Comparison of ENCODE assay signal across 9 mouse cellular contexts in genomic region chr9:20861821-20862220, GRCm38 (mm10). TPM values are rescaled to one million over a fixed set of nuclear protein-coding genes. Genes with fewer than 3 reads are reported as not detected.
DNase-seq lines count a peak whose midpoint lies in the region; ATAC-seq lines count a peak whose summit lies in the region.
"Had no signal": no experiment of that assay in that cellular context is flagged by ENCODE, and none has a peak within 500 bp of the region (broad histone marks: within the 10 kb centered on the region; RNA-seq: fewer than 3 reads in every experiment).

No protein-coding gene starts in this region.

- H3K36me3 ChIP-seq in neural tube, embryonic 12.5 days, result no peaks in the 10 kb centered on the region
- H3K36me3 ChIP-seq: G1E had no signal

- H3K27me3 ChIP-seq in neural tube, embryonic 12.5 days (replicated peaks), result 0 out of 2 replicates have a peak, but pooled peaks cover 3% of the 10 kb centered on the region

- no peak overlapping the region for H3K9ac ChIP-seq in neural tube, embryonic 12.5 days

- no peaks in the 10 kb centered on the region for H3K9me3 ChIP-seq in neural tube, embryonic 12.5 days
- H3K9me3 ChIP-seq: G1E had no signal

- intact Hi-C loops in left cerebral cortex, postnatal 4 days (cut with DNase I), result no loop called here

- 0 out of 2 replicates have a peak overlapping the region, but pooled peaks have one; percentile 0 for H3K4me3 ChIP-seq in neural tube, embryonic 12.5 days

- peak; percentile 63 to 69 for DNase-seq in cerebellum, postnatal 10 days
- DNase-seq in left cerebral cortex, postnatal 4 days, result peak; percentile 41
- no peak for DNase-seq in left cerebral cortex, adult 9 months (ENCODE audit: low spot score in 2 of 2)
- peak; percentile 63 for DNase-seq in embryo, embryonic 10 days (ENCODE audit: low spot score)
- no peak for DNase-seq in layer of hippocampus, adult 9-10 months (ENCODE audit: low spot score)

- H3K4me2 ChIP-seq in neural tube, embryonic 12.5 days (replicated peaks), result no peak overlapping the region

- WGBS in neural tube, embryonic 12.5 days, result 15% methylated on average over 4 of the region's 4 CpGs

- H3K4me1 ChIP-seq in neural tube, embryonic 12.5 days, result no peaks in the 10 kb centered on the region

- H3K27ac ChIP-seq in neural tube, embryonic 12.5 days, result no peak overlapping the region

- ATAC-seq in cerebellum, adult (ENCODE audit: insufficient number of reproducible peaks, low FRiP score, low TSS enrichment), result no peak
- ATAC-seq in neural tube, embryonic 12.5 days (ENCODE audit: low FRiP score, low read depth), result no peak
- no peak for ATAC-seq in erythroblast, adult 5-6 weeks (replicated peaks; ENCODE audit: low FRiP score, poor library complexity, severe bottlenecking)

RNA-seq across cellular contexts. Expression of gene A230050P20Rik, which starts 6.6 kb away (rescaled TPM):
- total RNA-seq in left cerebral cortex, postnatal 4 days (2021), result 10 to 100 TPM; 33.3 to 42.2 TPM
- 1.4 and 1.6 TPM in 2 replicates for polyA plus RNA-seq in neural tube, embryonic 12.5 days (2016; fragmentation: Nextera tagmentation; extraction: Ambion mirVana)
- total RNA-seq in erythroblast, adult 5-6 weeks (2015; ENCODE audit: low replicate concordance), result 1.3 and 1.5 TPM in 2 replicates
- 1.4 and 4.9 TPM in 2 replicates for total RNA-seq in erythroblast, adult 5-6 weeks (2017; ENCODE audit: low replicate concordance)

RNA-seq across cellular contexts. Expression of gene Angptl6, which starts 17.7 kb away (rescaled TPM):
- 10 to 100 TPM in 1 of 2 experiments, 1 to 10 TPM in 1; 9.9 to 10.9 TPM for total RNA-seq in left cerebral cortex, postnatal 4 days (2021)
- polyA plus RNA-seq in neural tube, embryonic 12.5 days (2016; fragmentation: Nextera tagmentation; extraction: Ambion mirVana), result 5.8 and 6.7 TPM in 2 replicates
- not detected in 2 replicates for total RNA-seq in erythroblast, adult 5-6 weeks (2015; ENCODE audit: low replicate concordance)
- total RNA-seq in erythroblast, adult 5-6 weeks (2017; ENCODE audit: low replicate concordance), result not detected in 2 replicates

RNA-seq across cellular contexts. Expression of gene Ppan, which starts 26.2 kb away (rescaled TPM):
- total RNA-seq in left cerebral cortex, postnatal 4 days (2021), result 10 to 100 TPM; 37.9 to 43.0 TPM
- 54.1 and 58.6 TPM in 2 replicates for polyA plus RNA-seq in neural tube, embryonic 12.5 days (2016; fragmentation: Nextera tagmentation; extraction: Ambion mirVana)
- total RNA-seq in erythroblast, adult 5-6 weeks (2015; ENCODE audit: low replicate concordance), result 2.3 and 9.8 TPM in 2 replicates
- 13.0 and 15.4 TPM in 2 replicates for total RNA-seq in erythroblast, adult 5-6 weeks (2017; ENCODE audit: low replicate concordance)

RNA-seq across cellular contexts. Expression of gene Eif3g, which starts 36.6 kb away (rescaled TPM):
- total RNA-seq in left cerebral cortex, postnatal 4 days (2021), result 100 to 1,000 TPM; 144 to 147 TPM
- polyA plus RNA-seq in neural tube, embryonic 12.5 days (2016; fragmentation: Nextera tagmentation; extraction: Ambion mirVana), result 301 and 309 TPM in 2 replicates
- total RNA-seq in erythroblast, adult 5-6 weeks (2015; ENCODE audit: low replicate concordance), result 26.3 and 41.0 TPM in 2 replicates
- total RNA-seq in erythroblast, adult 5-6 weeks (2017; ENCODE audit: low replicate concordance), result 23.2 and 23.7 TPM in 2 replicates

RNA-seq across cellular contexts. Expression of gene Rdh8, which starts 43.5 kb away (rescaled TPM):
- not detected for total RNA-seq in left cerebral cortex, postnatal 4 days (2021)
- polyA plus RNA-seq in neural tube, embryonic 12.5 days (2016; fragmentation: Nextera tagmentation; extraction: Ambion mirVana), result not detected in 2 replicates
- not detected in 2 replicates for total RNA-seq in erythroblast, adult 5-6 weeks (2015; ENCODE audit: low replicate concordance)
- total RNA-seq in erythroblast, adult 5-6 weeks (2017; ENCODE audit: low replicate concordance), result not detected in 2 replicates
- total RNA-seq: G1E had no signal
- polyA plus RNA-seq: G1E had no signal

Comparison
In these comparisons a context has a peak if more than half of its experiments do, and no peak if none do; other contexts are left out.
1. DNase-seq: peak in cerebellum, postnatal 10 days (2 of 2), left cerebral cortex, postnatal 4 days (single experiment) and embryo, embryonic 10 days (single experiment); none in left cerebral cortex, adult 9 months (0 of 2) and layer of hippocampus, adult 9-10 months (single experiment).
2. RNA of gene A230050P20Rik, which starts 6.6 kb away (total RNA-seq): 33.3 to 42.2 TPM in left cerebral cortex, postnatal 4 days; 1.3 to 4.9 TPM in erythroblast, adult 5-6 weeks; every median in the first group is over 4 times any median in the second.
3. RNA of gene Angptl6, which starts 17.7 kb away (total RNA-seq): 9.9 to 10.9 TPM in left cerebral cortex, postnatal 4 days; not detected in erythroblast, adult 5-6 weeks; every median in the first group is over 4 times any median in the second.